Mouse (Mus musculus): ENCODE measurements around the gene Lbx2.

Gene Lbx2

DNA sequence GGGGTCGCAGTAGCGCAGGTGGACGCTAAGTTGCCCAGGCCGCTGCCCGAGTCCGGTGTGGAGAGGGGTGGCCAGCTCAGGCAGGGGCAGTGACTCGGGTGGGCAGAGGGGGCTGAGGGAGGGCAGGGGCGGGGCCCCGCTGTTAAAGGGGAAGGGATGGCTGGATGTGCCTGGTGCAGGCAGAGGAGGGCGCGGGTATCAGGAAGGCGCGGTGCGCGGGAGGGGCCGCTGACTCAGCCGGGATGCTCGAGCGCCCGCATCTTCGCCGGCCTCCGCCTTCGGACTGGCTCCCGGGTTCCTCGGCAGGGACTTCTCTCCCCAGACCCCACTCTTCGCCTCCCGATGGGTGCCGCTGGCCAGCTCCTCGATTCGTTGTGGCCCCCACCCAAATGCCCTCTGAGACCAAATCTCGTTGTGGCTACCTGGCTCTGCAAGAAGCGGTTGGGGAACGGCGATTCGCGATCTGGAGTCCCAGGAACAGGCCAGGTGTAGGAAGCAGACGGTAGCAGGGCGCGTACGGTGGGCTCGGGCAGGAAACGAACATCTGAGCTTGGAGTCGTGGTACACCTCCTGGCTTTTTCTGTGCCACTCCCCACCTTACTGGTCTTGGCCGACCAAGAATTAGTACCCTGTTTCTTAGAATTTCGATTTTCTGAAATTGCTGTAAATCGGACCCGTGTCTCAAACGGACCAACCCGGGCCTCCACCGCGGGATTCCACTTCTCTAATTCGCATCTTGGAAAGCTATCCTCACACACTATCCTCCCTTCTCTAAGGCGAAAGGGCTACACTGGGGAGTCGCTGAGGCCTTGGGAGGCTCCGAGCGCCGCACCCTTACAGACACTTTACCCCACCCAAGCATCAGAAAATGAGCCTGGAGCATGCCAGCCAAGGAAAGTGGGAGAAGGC is 15.6 kb upstream of the Lbx2 start:
- DNase-seq (ENCODE audit: low spot score): no peak

DNA sequence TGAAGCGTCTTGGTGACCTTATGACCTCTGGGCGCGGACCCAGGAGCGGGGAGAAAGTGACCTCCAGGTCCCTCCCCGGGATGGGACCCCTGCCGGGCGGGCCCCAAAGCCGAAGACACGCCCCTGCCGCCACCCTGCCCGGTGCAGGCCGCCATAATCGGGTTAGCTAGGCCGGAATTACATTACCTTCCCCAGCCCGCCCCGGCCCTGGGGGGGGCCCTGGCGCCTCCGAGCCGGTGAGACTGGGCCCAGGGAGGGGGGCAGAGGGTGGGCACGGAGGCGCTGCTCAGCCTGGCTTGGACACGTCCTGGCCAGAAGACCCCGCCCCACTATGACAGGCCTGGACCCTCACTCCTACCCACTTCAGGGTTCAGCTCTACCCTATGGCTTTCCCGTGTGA is 14.9 kb upstream of the Lbx2 start:
- no peak for DNase-seq (ENCODE audit: low spot score)

DNA sequence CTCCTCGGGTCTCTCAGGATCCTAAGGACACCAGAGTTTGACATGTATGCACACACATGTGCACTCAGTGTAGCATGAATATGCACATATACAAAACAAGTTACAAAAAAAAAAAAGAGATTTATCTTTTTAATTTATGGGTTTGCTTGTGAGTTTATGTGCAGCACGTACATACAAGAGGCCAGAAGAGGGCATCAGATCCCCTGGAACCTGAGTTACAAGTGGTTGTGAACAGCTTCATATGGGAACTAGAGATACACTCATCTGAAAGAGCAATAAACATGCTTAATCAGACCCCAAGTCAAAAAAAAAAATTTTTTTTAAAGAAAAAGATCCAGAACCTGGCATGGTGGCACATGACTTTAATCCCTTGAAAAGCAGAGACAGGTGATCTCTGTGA is 11.2 kb upstream of the Lbx2 start:
- DNase-seq (ENCODE audit: low spot score): no peak

DNA sequence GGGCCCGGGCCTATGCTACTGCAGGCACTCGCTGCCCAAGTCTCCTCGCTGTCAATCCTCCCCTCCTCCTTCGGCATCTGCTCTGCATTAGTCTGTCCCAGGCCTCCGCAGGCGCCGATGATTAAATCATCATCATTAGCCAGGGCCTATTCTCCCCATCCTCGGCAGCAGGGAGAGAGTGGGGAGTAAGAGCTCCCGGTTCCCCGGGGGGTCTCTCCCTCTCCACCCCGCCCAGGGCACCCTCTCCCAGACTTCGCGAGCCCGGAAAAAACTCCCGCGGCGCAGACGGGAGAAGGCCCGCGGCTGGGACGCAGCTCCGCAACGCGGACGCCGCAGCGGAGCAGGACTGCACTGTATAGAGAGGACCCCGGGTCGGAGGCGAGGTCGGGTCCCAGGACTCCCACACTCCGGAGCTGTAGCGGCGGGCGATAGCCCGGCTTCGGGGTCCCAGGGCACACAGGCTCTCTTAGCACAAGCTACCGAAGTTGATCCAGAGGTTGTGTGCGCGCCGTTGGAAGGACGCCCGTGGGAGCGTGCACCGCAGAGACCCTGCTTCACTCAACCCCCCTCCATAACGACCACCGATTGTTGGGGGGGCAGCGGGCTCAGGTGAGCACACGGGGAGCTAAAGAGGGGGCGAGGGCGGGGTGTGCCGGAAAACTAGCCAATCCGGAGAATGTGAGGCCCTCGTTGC is 8.4 kb upstream of the Lbx2 start, which contains the start of gene Pcgf1:
Gene Pcgf1, plus strand, starts transcription at position 240 of the 694 bp plus-strand sequence.
- DNase-seq (ENCODE audit: low spot score): no peak

DNA sequence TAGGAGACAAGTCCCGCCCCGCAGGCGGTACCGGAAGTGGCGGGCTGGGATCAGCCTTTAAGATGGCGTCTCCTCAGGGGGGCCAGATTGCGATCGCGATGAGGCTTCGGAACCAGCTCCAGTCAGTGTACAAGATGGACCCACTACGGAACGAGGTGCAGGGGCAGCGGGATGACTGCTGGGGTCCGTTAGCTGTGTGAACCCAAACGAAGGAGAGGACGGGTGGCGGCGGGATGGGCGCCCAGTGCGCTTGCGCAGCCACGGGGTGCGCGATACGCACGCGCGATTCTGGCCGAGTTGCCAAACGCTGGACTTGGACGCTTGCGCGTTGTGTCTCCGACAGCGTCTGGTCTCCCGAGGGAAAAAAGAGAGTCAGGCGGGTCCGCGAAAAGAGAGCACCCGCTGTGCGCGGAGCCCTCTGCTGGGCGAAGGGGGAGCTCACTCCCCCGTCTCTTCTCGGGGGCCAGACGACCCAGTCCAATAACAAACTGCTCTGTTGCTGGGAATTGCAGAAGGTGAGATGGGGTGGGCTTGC is 7.8 kb upstream of the Lbx2 start:
- DNase-seq (ENCODE audit: low spot score): peak; percentile 99

DNA sequence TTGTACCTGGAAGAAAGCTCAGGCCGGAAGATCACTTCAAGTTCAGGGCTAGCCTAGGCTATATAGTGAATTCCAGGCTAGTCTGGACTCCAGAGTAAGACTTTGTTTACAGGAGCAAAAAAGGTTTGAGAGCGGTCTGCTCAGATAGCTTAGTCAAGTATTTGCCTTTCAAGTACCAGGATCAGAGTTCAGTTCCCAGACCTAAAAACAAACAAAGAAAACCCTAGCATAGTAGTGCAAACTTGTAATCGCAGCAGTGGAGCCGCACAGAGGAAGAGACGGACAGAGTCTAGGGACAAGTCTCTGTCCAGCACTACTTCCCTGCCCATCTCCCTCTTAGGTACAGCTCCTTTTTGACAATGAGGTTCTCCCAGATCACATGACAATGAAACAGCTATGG is 6.0 kb upstream of the Lbx2 start:
- no peak for DNase-seq (ENCODE audit: low spot score)

DNA sequence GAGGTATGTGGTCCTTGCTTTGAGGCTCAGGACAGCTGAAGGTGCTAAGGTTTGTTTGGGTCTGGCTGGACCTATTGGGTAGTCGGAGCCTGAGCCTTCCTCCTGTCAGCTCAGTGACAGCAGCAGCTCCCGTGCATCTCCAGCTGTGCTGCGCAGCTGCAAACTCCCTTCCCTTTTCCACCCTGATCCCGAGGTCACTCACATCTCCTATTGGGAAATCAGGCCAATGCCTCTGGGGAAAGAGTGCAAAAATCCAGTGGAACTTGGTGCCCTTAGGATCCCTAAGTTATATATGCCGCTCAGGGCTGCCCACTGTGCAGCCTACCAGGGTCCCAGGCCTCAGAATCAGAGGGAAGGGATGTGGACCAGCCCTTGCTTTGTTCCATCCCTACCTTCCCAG is 2.7 kb upstream of the Lbx2 start:
- no peak for DNase-seq (ENCODE audit: low spot score)

DNA sequence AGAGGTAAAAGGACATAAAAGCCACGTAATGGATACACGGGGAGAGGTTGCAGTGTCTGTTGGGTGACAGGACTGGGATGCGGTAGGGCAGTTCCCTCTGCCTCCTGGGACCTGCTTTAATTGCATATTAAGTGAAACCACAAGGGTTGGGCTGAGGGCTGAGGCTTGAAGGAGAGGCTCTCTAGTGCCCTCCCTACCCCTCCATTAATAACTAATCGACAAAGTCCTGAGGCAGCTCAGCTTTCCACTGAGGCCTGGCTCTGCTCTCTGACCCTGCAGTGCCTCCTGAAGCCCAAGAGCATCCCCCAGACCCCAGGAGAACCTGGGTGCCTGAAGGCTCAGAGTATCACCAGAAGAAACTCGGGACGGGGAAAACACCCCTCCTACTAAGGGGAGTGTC is 1.7 kb upstream of the Lbx2 start:
- no peak for DNase-seq (ENCODE audit: low spot score)

DNA sequence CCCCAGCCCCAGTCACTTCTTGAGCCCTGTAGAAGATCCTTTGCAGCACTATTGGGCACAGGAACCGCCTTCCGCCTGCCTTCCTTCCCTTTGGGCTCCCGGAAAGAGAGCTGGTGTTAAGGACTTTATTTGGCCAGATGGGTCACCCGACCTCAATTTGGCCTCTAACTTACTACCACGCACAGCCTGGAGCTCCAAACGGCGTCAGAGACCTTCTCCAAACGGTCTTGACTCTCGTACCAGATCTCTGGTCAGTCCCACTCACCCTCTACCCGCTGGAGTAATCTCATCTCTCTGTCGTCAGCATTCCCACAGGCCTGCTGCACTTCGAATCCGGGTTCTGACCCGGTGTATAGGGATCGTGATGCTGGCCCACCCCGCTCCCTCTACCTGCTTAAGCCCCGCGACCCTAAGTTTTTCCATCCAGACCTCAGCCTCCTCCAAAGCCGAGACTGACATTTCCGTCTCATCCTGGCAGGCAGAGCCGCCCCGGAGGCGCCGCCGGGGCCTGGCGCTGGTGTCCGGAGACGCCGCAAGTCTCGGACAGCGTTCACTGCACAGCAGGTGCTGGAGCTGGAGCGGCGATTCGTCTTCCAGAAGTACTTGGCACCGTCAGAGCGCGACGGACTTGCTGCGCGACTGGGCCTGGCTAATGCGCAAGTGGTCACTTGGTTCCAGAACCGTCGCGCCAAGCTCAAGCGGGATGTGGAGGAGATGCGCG is 1.2 kb downstream of the Lbx2 start:
- no peak for DNase-seq (ENCODE audit: low spot score)

DNA sequence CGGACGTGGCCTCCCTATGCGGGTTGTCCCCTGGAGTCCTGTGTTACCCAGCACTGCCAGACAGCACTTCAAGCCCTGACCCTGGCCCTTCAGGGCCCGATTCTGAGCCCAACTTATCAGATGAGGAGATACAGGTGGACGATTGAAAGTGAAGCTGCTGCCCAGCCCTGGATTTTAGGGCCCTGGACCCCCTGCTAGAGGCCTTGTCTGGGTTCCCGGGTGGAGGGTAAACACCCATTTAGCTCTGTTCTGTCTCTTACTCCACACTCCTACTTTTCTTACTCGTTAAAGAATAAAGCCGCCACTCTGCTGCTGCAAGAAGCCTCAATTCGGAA is 1.7 kb downstream of the Lbx2 start:
- DNase-seq (ENCODE audit: low spot score): no peak

DNA sequence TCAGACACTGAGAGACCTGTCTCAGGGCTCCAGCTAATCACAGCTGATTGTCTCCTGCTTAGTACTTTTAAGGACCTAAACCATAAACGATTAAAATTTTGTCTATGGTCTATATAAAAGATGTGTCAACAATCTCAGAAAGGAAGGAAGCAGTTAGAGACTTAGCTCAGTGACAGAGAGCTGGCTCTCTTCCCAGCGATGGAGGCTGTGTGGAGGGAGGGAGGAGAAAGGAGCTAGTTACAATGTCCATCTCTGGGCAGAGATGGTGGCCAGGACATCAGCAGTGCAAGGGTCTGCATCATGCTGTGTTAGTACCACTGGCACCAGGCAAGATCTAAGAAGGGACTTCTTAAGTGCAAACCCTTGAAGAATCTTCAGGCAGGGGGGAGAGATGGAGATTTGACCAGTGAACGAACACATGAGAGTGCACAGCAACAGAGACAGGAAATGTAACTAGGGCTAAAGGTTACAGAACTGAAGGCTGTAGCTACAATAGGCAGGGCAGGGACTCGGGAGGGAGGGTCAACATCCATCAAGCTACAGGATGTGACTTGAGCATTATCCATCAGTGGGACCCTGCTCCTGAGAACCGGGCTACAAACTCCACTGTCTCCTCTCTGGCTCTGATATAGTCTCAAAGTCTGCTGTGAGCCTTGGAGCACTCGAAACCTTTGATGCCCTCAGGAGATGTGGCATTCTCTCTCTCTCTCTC is 6.4 kb downstream of the Lbx2 start:
- DNase-seq (ENCODE audit: low spot score): no peak

DNA sequence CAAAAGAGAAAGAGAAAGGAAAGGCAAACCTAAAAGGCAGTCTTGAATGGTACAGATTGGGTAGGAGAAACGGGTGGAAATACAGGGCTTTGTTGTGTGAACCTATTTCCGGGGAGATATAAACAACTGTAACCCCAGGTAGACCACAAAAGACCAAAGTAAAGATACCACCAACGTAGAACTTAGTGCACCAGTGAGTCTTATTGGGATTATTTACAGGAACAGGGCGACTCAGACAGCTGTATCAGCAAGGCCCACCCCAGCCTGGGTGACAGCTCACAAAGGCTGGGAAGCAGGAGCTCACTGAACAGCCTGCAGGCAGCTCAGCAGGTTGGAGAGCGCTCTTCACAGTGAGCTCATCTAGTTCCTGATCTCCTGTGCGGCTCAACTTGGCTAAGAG is 9.8 kb downstream of the Lbx2 start:
- no peak for DNase-seq (ENCODE audit: low spot score)

DNA sequence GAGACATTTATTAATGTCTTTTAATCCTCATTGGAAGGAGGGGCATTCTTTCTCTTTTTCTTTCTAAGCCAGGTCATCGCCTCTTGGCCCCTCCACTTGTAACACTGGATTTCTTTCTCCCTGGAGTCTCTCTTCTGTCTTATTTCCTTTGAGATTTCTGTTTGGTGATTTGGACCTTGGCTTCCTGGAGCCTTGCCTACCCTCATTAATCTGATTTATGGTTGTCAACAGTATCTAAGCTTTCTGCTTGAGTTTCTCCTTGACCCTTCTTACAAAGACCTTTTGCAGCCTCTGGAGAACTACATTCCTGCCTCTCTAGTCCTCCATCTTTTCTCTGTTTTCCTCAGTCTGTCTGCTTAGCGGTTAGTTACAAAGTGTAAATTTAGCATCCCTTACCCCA is 12.2 kb downstream of the Lbx2 start:
- DNase-seq (ENCODE audit: low spot score): no peak

DNA sequence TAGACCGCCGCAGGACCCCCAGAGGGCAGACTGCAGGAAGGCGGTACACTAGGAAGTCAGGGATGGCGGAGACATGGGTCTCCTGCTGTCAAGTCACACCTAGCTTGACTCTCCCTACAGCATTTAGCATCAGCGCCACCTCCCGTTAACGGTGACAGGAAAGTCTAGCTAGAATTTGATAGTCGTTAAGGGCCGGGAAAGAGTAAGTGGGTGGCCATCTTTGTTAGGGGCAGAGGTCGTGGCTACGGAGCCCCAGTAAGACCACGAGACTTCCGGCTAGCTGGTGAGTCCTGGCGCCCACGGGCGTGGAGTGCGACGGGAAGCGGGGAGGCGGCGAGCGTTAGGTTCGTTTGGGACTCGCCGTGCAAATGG is 15.1 kb downstream of the Lbx2 start, which contains the start of the genes Ccdc142 and Gm42688:
Gene Ccdc142, plus strand, starts transcription at position 286 of the 372 bp plus-strand sequence.
Gene Gm42688, plus strand, starts transcription at position 302 of the 372 bp plus-strand sequence.
- DNase-seq (ENCODE audit: low spot score): peak; percentile 69

DNA sequence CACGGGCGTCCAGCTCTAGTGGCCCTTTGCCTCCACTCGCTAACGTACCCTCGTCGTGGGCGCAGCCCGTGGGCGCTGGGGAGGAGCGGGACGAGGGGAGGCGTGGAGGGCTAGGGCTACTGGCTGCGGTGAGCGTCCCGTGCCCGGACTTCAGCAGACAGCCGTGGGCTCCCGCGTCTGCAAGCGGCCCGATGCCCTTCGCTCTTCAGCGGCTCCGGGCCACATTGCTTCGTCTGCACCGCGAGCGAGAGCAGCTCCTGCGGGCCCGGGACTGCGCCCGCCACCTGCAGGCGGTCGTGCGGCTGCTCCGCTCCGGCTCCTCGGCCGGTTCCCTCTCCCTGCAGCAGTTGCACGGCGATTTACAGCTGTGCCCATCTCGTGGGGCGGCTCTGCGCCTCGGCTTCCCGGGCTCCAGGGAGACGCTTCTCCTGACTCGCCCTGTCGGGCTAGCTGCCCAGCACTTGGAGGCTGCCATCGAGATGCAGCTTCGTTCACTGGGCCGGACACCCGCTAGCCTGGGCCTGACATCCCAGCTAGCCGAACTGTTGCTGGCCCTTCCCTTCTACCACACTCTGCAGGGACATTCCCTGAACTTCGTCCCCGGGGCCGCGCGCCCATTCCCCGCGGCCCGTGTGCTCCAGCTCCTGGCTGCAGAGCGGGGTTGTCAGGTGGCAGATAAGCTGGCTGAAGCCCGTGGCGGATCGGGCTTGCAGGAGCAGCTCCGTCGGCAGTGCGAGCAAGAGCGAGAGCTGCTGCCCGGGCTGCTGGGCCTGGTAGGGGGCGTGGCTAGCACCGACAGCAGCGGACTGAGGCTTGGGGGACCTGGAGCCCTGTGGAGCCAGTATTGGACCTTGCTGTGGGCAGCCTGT is 15.8 kb downstream of the Lbx2 start:
- peak; percentile 53 for DNase-seq (ENCODE audit: low spot score)

DNA sequence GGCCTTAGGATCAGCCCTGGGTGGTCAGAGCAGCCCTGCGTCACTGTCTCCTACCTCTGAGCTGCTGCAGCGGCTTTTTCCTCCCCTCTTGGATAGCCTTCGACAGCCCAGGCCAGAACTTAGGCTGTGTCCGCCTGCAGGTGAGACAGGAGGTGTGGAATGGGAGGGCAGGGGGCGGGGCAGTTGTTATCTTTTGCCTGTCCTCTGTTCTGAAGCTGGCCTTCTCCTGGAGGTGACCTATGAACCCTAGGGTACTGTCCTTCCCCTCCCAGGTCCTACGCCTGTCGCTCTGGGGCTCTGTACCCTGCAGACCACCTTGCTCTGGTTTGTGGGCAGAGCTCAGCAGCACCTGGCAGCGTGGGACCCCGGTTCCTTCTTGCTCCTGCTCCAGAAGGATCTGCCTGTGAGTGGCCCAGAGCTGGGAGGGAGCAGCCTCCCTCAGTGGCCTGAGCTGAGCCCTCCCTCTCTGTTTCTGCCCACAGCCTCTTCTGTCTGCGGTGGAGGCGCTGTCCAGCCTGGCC is 17.0 kb downstream of the Lbx2 start:
- DNase-seq (ENCODE audit: low spot score): no peak

DNA sequence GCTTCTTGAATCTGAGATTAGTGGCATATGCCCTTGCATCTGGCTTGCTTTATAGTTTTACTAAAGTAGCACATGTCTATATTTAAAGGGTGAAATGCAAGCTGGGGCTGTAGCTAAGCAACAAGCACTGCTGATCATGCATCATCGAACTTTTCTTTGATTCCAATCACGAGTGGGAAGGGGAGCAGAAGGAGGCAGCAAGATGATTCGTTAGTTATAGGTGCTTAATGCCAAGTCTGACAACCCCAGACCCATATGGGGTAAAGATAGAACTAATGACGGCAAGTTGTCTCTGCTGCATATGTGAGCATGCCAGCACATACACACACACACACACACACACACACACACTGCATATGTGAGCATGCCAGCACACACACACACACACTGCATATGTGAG is 18.0 kb downstream of the Lbx2 start:
- no peak for DNase-seq (ENCODE audit: low spot score)

DNA sequence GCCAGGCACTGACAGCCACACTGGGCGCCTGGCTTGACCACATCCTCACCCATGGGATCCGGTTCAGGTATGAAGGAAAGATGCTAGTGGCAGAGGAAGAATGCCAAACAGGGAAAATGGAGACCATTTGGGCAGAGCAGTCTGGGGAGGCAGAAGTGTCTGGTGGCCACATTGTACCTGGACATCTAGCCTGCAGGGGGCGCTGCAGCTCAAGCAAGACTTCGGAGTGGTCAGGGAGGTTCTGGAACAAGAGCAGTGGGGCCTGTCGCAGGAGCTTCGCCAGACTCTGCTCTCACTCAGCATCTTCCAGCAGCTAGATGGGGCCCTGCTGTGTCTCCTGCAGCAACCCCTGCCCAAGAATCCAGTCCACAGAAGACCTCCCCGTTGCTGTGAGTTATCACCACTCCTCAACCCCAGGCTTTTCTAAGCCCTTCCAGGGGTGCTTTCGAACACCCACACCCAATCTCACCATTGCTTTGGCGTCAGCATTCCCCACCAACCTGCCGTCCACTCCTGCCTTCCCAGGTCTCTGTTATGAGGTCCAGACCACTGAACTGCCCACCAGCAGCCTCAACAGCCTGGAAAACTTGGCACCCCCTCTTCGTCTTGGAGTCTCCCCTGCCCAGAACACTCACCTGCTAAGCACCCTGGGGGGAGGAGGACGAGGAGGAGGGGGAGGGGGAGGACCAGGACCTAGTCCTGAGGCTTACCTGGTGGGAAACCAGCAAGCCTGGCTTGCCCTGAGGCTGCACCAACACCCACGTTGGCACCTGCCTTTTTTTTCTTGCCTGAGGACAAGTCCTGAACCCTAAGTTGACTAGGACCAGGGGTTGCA is 21.6 kb downstream of the Lbx2 start:
- DNase-seq (ENCODE audit: low spot score): peak; percentile 76

DNA sequence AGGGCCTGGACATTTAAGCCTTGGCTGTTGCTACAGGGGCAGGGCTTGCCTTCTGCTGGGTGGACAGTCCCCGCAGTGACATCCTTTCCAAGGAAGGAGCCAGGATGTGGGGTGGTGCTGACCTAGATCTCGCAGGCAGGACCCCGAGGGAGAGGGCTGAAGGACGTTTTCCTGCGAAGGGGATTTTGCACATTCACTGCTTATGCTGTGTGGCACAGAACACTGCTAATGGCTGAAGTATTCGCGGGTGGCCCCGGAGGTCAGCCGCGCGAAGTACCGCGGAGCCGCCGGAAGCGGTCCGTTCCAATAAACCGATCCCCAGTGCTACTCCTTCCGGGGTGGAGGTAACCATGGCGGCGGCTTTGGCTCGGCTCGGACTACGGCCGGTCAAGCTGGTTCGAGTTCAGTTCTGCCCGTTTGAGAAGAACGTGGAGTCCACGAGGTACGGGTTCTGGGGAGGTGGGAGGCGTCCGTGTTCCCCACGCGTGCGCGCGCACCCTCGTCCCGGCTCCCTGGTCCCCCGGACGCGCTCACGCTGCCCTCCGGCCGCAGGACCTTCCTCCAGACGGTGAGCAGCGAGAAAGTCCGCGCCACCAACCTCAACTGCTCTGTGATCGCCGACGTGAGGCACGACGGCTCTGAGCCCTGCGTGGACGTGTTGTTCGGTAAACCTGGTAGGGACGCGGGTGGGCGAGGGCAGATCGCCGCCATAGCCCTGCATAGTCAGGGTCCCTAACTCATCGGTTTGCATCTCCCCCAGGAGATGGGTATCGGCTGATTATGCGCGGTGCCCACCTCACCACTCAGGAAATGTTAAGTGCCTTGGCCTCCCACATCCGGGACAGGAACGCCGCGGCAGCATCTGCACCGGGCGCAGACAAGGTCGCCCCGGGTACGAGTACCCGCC is 22.8 kb downstream of the Lbx2 start, which contains the start of gene Mrpl53:
Gene Mrpl53, plus strand, starts transcription at position 279 of the 907 bp plus-strand sequence.
- peak; percentile 80 for DNase-seq (ENCODE audit: low spot score)
